Mouse (Mus musculus) frontal cortex, postnatal 14 days (tissue): ENCODE results near the gene Gm19684.
"Not testable (repeated sequence)": the region's sequence is repeated elsewhere in the genome, so short reads cannot be mapped to it uniquely, and the experiment has no call there.

ENCODE experiments used
- DNase-seq, 2 experiments: peaks; one replicate each; pipeline ENCODE4 v3.0.0; 2022; ENCODE audit warnings: low spot score in 2 of 2

Gm19684 gene

GRCm38 (mm10) chr17:36131516-36132265 is 10.2 kb downstream of the Gm19684 start:
- no peak for DNase-seq

DNA sequence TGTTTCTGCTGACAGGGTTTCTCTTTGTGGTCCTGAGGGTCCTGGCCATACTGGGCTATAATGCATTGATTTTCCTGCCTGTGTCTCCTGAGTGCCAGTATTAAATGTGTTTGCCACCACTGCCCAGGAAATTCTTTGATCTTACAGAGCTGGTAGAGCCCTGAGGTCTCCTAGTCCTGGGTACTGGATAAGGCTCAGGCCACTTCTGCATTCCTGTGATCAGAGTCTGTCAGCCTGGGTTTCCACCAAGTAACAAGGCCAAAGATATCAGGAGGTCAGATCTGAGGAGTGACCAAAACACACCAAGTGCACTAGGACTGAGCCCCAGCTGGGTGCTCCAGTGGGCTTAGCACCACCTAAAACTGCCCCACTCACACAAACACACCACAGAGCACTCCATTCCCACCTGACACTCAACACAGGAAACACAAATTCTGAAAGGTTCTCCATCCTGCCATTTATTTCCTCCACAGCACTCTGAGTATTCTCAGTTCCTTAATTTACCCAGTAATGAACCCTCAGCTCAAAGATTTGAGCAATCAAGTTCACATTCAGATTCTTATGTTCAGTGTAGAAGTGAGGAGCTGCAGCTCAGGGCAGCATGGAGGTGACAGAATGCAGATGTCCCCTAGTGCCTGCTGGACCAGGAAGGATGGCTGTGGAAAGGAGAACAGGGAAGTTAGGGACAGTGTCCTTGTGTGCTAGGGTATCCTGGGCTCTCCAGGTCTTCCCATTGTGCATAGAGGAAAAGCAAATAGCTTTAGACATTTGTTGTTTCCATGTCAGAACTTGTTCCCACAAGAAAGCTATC is 14.1 kb downstream of the Gm19684 start:
- DNase-seq = not testable (repeated sequence)

DNA sequence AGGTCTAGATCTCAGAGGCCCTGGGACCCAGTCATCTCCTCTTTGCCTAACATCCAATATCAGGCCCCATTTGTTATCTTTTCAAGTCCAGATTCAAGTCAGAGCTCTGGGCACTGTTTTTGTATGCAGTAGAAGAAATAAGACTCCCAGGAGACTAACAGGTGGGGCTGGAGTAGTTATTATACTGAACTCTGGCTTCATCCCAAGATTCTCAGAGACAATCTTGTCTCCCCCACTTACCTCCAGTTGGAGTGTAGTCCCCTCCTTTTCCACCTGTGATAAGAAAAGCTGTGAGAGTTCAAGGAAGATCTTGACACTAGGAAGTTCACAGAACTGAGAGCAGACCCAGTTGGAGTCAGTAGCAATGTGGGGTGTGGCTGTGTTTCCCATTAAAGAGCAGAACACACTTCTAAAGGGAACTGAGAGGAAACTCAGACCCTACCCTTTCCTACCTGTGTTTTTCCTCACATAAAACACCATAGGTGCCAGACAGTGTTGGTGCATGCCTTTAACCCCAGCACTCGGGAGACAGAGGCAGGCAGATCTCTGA is 14.9 kb downstream of the Gm19684 start:
- DNase-seq = not testable (repeated sequence)

GRCm38 (mm10) chr17:36145111-36145860 is 23.8 kb downstream of the Gm19684 start:
- DNase-seq = no peak

DNA sequence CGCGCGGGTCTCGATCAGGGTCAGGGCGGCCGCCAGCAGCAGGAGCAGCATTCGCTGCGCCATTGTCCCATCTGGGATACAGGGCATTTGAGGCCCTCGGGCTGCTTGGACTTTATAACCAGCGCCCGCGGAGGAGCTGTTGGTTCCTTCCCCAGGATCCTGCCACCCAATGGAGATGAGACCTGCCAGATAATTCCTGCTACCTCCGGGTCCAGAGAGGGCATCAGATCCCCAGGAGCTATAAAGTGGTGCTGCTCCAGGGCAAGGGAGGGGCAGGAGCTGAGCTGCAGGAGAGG is 24.3 kb downstream of the Gm19684 start:
- DNase-seq = not testable (repeated sequence)

GRCm38 (mm10) chr17:36146937-36147336 is 25.5 kb downstream of the Gm19684 start:
- DNase-seq = not testable (repeated sequence)

GRCm38 (mm10) chr17:36148468-36148867 is 27.0 kb downstream of the Gm19684 start:
- DNase-seq = not testable (repeated sequence)

DNA sequence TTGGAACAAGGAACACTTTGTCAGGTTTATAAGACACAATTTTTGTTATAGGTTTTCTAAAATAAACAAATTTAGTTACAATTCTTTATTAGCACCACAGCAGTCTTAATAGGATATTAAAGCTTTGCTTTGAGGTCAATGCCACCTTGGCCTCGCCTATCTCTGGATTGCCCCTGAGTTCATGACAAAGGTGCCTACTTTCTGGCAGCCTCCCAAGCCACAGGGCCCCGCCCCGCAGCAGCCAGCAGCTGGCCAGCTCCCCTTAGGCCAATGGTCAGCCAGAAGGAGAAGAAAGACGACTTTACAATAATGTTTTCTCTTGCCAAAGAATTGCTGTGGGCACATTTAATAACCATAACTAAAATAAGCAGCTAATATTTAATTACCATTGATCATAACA is 29.7 kb downstream of the Gm19684 start:
- not testable (repeated sequence) for DNase-seq

DNA sequence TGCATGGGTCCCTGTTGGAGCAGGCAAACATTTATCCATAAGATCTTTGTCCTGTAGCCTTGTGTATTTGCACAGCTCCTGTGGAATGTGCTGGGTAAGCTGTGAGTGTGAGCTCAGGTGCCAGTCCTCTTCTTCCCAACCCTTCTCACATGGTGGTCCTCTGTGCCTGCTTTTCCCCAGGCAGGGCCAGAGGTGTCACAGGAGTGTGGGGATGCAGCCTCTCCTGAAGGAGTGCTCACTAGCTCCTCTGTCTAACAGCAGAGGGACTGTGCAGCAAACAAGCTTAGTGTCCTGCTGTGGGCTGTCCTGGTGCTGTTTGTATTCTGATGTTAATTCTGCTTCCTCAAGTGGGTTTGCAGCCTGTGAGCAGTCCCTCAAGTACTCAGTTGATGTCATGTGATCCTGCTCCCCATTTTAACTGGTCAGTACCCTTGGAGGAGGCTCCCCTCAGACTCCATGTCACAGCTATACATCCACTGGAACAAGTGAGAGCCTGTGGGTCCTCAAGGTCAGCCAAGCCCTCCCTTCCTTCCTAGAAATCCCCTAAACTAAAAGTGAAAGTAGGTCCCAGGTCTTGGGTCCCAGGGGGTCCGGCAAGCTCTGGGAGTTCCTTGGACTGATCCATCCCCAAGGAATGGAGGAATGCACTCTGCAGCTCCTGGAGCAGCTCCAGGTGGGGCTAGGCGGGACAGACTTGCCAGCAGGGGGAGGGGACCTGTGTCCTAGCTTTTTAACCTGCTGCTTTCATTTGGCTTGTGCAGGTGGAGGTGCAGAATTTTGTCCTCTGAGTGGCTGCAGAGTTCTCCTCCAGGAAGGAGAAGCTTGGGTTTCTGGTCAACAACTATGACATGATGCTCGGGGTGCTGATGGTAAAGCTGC is 33.0 kb downstream of the Gm19684 start:
- no peak for DNase-seq

DNA sequence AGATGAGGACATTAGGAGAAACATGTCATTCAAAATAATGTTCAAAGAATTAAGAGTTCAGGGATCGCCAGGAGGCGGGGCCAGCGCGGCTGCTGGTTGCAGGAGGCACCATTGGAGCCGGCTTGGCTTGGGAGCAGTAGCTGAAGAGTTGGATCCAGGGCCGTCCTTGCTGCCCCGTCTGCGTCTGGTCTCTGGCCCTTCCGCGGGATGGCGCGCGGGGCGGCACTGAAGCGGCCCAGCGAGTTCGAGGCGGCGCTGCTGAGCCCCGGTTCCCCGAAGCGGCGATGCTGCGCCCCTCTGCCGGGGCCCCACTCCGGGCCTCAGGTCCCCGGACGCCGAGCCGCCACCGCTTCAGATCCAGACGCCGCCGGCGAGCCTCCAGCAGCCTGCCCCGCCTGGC is 36.3 kb downstream of the Gm19684 start:
- not testable (repeated sequence) for DNase-seq

- DNase-seq = not testable (repeated sequence)
Observed at GRCm38 (mm10) chr17:36158264-36158663, 36.8 kb downstream of the Gm19684 start.

GRCm38 (mm10) chr17:36161129-36162051 is 39.9 kb downstream of the Gm19684 start:
- DNase-seq = no peak

GRCm38 (mm10) chr17:36166901-36167300 is 45.4 kb downstream of the Gm19684 start:
- not testable (repeated sequence) for DNase-seq

DNA sequence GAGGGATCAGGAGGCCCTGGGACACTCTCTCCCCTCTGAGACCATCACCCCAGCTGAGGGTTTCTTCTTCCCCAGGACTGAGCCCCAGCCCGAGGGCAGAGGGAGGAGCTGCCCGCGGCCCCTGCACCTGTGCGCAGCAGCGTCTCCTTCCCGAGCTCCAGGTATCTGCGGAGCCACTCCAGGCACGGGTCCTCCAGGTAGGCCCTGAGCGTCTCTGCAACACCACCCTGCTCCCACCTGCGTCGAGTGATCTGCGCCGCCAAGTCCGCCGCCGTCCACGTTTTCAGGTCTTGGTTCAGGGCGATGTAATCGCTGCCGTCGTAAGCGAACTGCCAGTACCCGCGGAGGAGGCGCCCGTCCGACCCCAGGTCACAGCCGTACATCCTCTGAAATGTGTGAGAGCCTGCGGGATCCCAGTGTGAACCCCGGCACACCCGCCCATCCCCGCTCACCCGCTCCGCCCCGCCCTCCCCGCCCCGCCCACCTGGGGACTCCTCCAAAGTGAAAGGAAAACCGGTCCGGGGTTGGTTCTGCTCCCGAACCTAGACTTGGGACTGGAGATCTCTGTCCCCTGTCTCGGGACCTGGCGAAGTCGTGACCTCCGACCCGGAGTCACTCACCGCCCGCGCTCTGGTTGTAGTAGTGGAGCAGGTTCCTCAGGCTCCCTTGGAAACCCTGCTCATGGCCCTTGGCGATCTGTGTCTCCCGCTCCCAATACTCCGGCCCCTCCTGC is 46.0 kb downstream of the Gm19684 start:
- no peak for DNase-seq

- no peak for DNase-seq
Observed at GRCm38 (mm10) chr17:36168039-36168652, 46.7 kb downstream of the Gm19684 start, which contains the start of gene Gm8909. Gene Gm8909 (minus strand): TSS chr17:36168537.

DNA sequence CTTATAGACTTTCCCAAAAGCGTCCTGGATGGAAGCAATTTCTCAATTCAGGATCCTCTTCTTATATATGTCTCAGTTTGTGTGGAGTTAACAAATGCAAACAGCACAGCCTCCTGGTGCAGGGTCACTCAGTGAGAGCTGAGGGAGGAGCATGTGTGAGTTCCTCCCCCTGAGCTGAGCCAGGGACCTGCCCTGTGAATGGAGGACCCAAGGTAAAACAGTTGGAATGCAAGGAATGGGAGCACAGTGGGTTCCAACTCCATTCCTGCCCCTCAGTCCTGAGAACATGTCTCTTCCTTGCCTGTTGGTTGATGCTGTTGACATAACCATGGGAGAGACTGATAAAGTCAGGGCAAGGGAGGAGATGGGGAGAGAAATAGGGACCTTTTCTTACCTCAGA is 47.6 kb downstream of the Gm19684 start:
- DNase-seq = not testable (repeated sequence)

- no peak for DNase-seq
Observed at GRCm38 (mm10) chr17:36169753-36170152, 48.3 kb downstream of the Gm19684 start.

- DNase-seq = no peak
Observed at GRCm38 (mm10) chr17:36170287-36170814, 48.9 kb downstream of the Gm19684 start.
